Mouse (Mus musculus) intestine, postnatal 0 days (tissue): ENCODE measurements at regions not wholly inside any gene's neighbourhood (a gene's known extent, or its start where the extent isn't known, plus 50 kb on each side); places are given as distances from the start of the nearest gene placed in this dataset.
"Not testable (repeated sequence)": the region's sequence is repeated elsewhere in the genome, so short reads cannot be mapped to it uniquely, and the experiment has no call there.

Experiments used
- ATAC-seq: fragments of 200-750 bp; cut with Nextera tagmentation; 2 replicates; pipeline ENCODE4 v1.8.0; 2017; ENCODE audit warnings: mild to moderate bottlenecking, moderate TSS enrichment, moderate library complexity
- H3K27ac ChIP-seq: fragments of 300-500 bp; sonication (generic); 2 replicates; pipeline ENCODE4 v1.5.1; 2014; ENCODE audit warnings: mild to moderate bottlenecking, low read depth, low read length, moderate library complexity
- H3K27me3 ChIP-seq: fragments of 300-500 bp; sonication (generic); replicated peaks from 2 replicates; pipeline ENCODE4 v1.6.1; 2014; ENCODE audit warnings: low read length, mixed read lengths; ENCODE audit not compliant: control insufficient read depth, insufficient read depth
- H3K36me3 ChIP-seq: fragments of 300-500 bp; sonication (generic); 2 replicates; pipeline ENCODE4 v1.6.1; 2014; ENCODE audit warnings: mild to moderate bottlenecking, moderate library complexity; ENCODE audit not compliant: control insufficient read depth, insufficient read depth
- H3K4me1 ChIP-seq: fragments of 300-500 bp; sonication (generic); replicated peaks from 2 replicates; pipeline ENCODE4 v1.6.1; 2014; ENCODE audit warnings: antibody characterized with exemption, low read length, mixed read lengths; ENCODE audit not compliant: control insufficient read depth, insufficient read depth
- H3K4me2 ChIP-seq: fragments of 300-500 bp; sonication (generic); replicated peaks from 2 replicates; pipeline ENCODE4 v1.6.1; 2014; ENCODE audit warnings: low read depth, mild to moderate bottlenecking, moderate library complexity
- H3K4me3 ChIP-seq: fragments of 300-500 bp; sonication (generic); 2 replicates; pipeline ENCODE4 v1.5.1; 2014; ENCODE audit warnings: low read depth, low read length
- H3K9ac ChIP-seq: fragments of 300-500 bp; sonication (generic); 2 replicates; pipeline ENCODE4 v1.6.1; 2014; ENCODE audit warnings: mild to moderate bottlenecking, low read depth, low read length
- H3K9me3 ChIP-seq: fragments of 300-500 bp; sonication (generic); 2 replicates; pipeline ENCODE4 v1.6.1; 2016; ENCODE audit warnings: mixed run types; ENCODE audit not compliant: control insufficient read depth
- CTCF ChIP-seq: sonication (generic); IDR thresholded peaks from 2 replicates; pipeline ENCODE4 v1.5.1; 2016; ENCODE audit warnings: low read depth, mild to moderate bottlenecking, control low read depth, antibody characterized with exemption, moderate library complexity
- WGBS: fragments of 180-500 bp; shearing (Covaris S2); extraction: QIAGEN DNeasy Blood & Tissue Kit; methylation state at CpG from one replicate; pipeline ENCODE4 v1.1.7; 2014; 5-methylcytosine and 5-hydroxymethylcytosine counted together

DNA sequence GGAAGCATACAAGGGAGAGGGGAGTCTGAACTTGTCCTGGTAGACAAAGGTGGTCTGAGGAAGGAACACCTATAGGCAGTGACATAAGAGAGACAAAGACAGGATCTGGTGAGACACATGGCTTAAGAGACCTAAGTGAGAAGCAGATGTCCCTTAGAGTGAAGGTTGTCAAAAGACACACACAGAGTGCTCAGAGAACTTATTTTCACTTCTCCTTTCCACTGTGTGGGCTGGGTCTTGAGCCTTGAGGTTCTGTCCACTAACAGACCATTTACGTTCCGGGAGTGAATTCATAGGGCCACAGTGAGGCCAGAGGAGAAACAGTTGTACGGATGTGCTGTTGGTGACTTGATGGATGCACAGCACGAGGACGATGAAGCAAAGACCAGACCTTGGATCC lies 422.8 kb downstream of the Tcerg1l start:
- Histone ChIP-seq H3K4me1 (no peaks in the 10 kb centered on the region), H3K4me2 (no peak overlapping the region), H3K9ac (no peak overlapping the region), H3K27me3 (no peaks in the 10 kb centered on the region), H3K9me3 (no peaks in the 10 kb centered on the region), H3K27ac (no peak overlapping the region), H3K4me3 (no peak overlapping the region), H3K36me3 (no peaks in the 10 kb centered on the region)
- TF ChIP-seq CTCF = no peak
- WGBS = 89% methylated on average over 5 of the region's 5 CpGs
- ATAC-seq = no peak

DNA sequence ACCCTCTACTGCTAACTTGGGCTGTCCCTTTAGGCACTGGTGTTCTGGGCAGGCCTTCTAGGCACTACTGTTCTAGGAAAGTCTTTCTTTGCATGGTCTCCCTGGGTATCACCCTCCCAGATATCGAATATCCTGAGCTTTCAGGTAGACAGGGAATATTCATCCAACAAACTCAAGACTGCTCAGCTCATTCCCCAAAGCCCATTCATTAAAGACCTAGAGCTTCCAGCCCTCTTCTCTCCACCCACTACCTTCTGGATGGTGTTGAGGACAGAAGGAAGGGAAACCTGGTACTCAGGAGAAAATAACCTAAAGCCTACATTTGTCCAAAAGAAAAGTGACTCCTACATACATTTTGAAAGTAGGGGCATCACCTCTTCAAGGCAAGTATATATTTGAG lies 420.0 kb downstream of the Tcerg1l start:
- Histone ChIP-seq H3K27ac (no peak overlapping the region), H3K27me3 (no peaks in the 10 kb centered on the region), H3K4me2 (no peak overlapping the region), H3K4me1 (no peaks in the 10 kb centered on the region), H3K4me3 (no peak overlapping the region), H3K9me3 (no peaks in the 10 kb centered on the region), H3K9ac (no peak overlapping the region), H3K36me3 (no peaks in the 10 kb centered on the region)
- WGBS = 75% methylated on average over 1 of the region's 1 CpGs
- ATAC-seq = no peak
- no peak for TF ChIP-seq CTCF

DNA sequence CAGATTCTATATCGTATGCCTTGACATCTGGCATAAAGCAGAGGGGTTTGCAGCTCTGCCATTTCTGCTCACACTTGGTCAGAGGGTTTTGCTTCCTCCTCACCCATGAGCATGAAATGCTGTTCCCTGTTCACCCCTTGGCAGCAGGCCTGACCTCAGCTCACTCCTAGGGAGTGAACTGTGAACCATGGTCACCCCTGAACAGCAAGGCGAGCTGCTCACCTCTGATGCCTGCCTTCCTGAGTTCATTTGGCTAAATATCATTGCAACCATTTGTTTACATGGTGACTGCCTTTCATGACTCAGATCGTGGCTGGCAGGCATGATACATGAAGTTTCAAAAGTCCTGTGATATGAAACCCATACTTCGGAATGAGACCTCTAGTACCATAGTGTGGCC lies 418.2 kb downstream of the Tcerg1l start:
- no peak for ATAC-seq
- H3K27me3 ChIP-seq = no peaks in the 10 kb centered on the region
- no peak overlapping the region for H3K27ac ChIP-seq
- H3K9ac ChIP-seq = no peak overlapping the region
- no peaks in the 10 kb centered on the region for H3K36me3 ChIP-seq
- 76% methylated on average over 4 of the region's 4 CpGs for WGBS
- H3K4me3 ChIP-seq = no peak overlapping the region
- H3K9me3 ChIP-seq = no peaks in the 10 kb centered on the region
- H3K4me1 ChIP-seq = no peaks in the 10 kb centered on the region
- no peak for TF ChIP-seq CTCF
- H3K4me2 ChIP-seq = no peak overlapping the region

DNA sequence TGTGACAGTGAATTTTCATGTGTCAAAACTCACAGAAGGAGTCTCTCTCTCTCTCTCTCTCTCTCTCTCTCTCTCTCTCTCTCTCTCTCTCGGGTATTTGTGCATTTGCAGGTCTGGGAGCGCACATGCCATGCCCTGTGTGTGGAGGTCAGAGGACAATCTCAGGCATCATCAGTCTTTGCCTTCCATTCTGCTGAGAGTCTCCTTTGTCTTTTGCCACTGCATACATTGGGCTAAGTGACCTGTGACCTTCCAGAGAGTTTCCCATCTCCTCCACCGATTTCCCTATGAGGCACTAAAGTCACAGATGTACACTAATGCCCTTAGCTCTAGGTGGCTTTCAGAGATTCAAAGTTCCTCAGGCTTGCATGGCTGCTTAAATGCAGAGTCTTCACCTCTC lies 391.7 kb downstream of the Tcerg1l start:
- Histone ChIP-seq H3K4me1 (no peaks in the 10 kb centered on the region), H3K4me3 (no peak overlapping the region), H3K27ac (no peak overlapping the region), H3K27me3 (no peaks in the 10 kb centered on the region), H3K9ac (no peak overlapping the region), H3K9me3 (no peaks in the 10 kb centered on the region), H3K36me3 (no peaks in the 10 kb centered on the region), H3K4me2 (no peak overlapping the region)
- WGBS = 46% methylated on average over 2 of the region's 3 CpGs
- TF ChIP-seq CTCF = no peak
- ATAC-seq = no peak

DNA sequence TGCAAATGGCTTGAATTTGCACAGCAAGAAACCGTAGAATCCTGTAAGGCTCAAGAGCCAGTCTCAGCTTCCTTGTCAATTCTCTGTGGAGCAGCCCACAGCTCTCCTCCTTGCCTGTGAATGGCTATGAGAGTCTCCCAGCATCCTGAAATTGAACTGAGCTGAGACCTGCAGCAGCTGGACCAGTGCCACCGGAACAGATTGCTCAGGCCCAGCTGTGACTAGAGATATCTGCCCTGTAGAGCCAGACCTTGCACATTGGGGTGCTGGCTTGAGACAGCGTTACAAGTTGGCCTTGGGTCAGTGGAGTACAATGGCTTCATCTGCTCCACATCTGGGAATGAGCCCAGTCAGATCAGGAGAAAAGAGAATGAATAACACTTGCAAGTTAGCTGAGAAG lies 390.6 kb downstream of the Tcerg1l start:
- Histone ChIP-seq H3K9me3 (no peaks in the 10 kb centered on the region), H3K9ac (no peak overlapping the region), H3K27me3 (no peaks in the 10 kb centered on the region), H3K36me3 (no peaks in the 10 kb centered on the region), H3K27ac (no peak overlapping the region), H3K4me2 (no peak overlapping the region), H3K4me3 (no peak overlapping the region), H3K4me1 (no peaks in the 10 kb centered on the region)
- no peak for TF ChIP-seq CTCF
- WGBS = 62% methylated on average over 3 of the region's 3 CpGs
- no peak for ATAC-seq

DNA sequence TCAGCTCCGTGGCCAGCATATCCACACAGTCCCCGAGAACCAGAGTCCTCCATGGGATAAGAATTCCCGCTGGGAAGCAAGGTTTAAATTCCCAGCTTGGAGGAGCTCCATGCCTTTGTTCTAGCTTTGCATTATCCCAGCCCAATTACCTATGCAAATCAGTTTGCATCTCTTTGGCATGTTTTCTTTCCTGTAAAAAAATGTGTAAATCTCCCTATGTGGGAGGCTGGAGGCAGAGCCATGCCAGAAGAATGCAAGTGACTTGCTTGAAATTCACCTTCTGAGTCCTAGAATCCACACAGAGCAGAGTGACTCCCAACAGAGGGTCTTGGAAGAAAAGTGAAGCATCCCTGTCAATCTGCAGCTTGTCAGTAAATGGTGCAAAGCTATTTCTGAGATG lies 388.9 kb downstream of the Tcerg1l start:
- H3K9ac ChIP-seq = no peak overlapping the region
- no peak overlapping the region for H3K27ac ChIP-seq
- no peaks in the 10 kb centered on the region for H3K9me3 ChIP-seq
- H3K36me3 ChIP-seq = no peaks in the 10 kb centered on the region
- no peak for TF ChIP-seq CTCF
- H3K4me2 ChIP-seq = no peak overlapping the region
- H3K4me1 ChIP-seq = no peaks in the 10 kb centered on the region
- ATAC-seq = no peak
- no peaks in the 10 kb centered on the region for H3K27me3 ChIP-seq
- H3K4me3 ChIP-seq = no peak overlapping the region
- 47% methylated on average over 3 of the region's 3 CpGs for WGBS

DNA sequence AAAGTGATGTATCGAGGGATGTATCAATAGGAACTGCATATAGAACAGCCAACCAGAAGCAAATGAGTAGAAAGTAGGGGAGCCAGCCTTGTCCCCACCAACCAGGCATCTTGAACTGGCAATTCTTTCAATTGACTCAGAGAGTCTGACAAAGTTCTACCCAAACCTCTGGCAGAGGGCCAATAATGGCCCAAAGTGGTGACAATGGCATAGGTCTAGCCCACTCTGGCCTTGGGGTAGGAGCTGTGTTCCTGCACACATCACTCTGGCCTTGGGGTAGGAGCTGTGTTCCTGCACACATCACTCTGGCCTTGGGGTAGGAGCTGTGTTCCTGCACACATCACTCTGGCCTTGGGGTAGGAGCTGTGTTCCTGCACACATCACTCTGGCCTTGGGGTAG lies 373.5 kb downstream of the Tcerg1l start:
- not testable (repeated sequence) for H3K27me3 ChIP-seq, H3K4me3 ChIP-seq, ATAC-seq, H3K9ac ChIP-seq, H3K27ac ChIP-seq, H3K4me1 ChIP-seq, H3K4me2 ChIP-seq, H3K9me3 ChIP-seq, H3K36me3 ChIP-seq
- WGBS = 93% methylated on average over 1 of the region's 1 CpGs
